Mouse (Mus musculus) gonadal fat pad, adult 2 months (tissue): ENCODE measurements around the gene Was. TPM values are rescaled to one million over a fixed set of nuclear protein-coding genes. Genes with fewer than 3 reads are reported as not detected.
"Not testable (repeated sequence)": the region's sequence is repeated elsewhere in the genome, so short reads cannot be mapped to it uniquely, and the experiment has no call there.

ENCODE experiments used
- DNase-seq: peaks from one replicate; pipeline ENCODE4 v3.0.0-alpha.2; 2012; ENCODE audit warnings: low read depth
- polyA plus RNA-seq: library from polyadenylated mRNA; depleted of rRNA; stranded (reverse); fragments of >200 nt; gene quantifications from 2 replicates; pipeline ENCODE4 v1.2.3, GENCODE M21; 2012; rRNA removed

Was gene
- polyA plus RNA-seq: 7.8 and 9.5 TPM in 2 replicates

DNA sequence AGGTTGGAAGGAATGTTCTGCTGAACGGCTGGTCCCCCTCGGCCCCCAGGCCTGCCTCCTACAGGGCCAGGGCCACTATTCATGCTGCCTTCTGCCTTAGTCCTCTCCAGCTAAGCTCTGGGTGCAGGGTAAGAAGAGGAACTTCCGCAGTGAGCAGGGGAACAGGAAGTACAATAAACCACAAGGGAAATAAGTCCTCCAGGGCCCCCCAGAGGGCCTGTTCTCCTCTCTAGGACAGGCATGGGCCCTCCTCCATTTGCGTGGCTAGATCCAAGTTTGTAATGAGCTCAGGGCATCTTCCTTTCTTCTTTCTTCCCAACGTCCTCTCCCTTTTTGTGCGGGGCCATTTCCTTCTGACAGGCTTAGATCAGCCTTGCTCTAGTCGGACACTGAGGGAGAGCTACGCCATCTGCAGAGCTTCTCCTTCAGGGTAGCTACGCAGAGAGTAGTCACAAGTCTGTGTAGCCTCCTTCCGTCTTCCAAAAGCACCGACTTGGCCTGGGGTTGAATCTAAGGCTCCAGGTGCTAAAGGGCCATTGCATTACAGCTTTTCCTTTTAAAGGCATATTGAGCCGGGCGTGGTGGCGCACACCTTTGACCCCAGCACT, at the start of gene Was:
Gene Was (minus strand): TSS at position 153 of the 608 bp plus-strand sequence.
- no peak for DNase-seq

DNA sequence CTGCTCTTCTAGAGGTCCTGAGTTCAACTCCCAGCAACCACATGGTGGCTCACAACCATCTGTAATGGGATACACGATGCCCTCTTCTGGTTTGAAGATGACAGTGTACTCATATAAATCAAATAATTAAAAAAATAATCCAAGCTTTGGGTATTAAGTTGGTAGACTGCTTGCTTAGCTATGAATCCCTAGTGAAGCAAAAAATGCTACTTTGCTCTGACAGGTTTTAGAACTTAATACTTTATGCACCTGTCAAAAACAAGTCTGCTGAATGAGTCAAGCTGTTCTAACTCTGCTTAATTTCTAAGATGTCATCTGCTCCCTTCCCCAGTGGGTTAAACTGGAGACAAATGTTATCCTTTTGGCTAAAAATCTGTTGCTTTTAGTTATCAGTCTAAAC, 49.2 kb upstream of the Was start:
- no peak for DNase-seq

DNA sequence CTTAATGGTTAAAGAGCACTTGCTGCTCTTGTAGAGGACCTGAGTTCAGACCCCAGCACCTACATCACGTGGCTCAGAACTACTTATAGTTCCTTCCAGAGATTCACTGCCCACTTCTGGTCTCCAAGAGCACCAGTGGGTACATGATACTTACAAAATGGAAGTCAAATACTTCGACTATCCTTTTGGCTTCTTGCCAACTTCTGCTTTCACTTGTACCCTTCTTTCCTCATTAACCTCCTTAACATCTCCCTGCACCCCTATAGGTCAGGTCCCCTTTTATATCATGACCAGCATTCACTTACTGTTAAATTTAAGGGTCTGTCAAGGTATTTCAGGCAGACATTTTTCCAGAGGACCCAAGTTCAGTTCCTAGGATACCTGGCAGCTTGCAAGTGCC, 45.6 kb upstream of the Was start:
- DNase-seq: no peak

- DNase-seq: peak; percentile 44
These were observed 42.0 kb upstream of the Was start, which contains the start of gene Wdr13 for GRCm38 (mm10) chrX:8132017-8132976. Gene Wdr13 (minus strand): TSS chrX:8132892.

- DNase-seq: no peak
These were observed 41.1 kb upstream of the Was start for GRCm38 (mm10) chrX:8131393-8131792.

- no peak for DNase-seq
These were observed 34.9 kb upstream of the Was start for GRCm38 (mm10) chrX:8125235-8125634.

GRCm38 (mm10) chrX:8123821-8124470, 33.6 kb upstream of the Was start:
- DNase-seq: no peak

GRCm38 (mm10) chrX:8117264-8117663, 27.0 kb upstream of the Was start:
- DNase-seq: no peak

DNA sequence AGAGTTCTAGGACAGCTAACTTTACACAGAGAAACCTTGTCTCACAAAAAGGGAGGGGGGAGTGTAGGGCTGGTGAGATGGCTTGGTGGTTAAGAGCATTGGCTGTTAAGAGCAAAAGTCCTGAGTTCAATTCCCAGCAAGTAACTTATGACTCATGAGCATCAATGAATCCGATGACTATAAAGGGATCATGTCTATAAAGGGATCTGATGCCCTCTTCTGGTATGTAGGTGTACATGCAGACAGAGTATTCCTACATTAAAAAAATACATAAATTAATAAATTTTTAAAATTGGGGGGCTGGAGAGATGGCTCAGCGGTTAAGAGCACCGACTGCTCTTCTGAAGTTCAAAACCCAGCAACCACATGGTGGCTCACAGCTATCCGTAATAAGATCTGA, 25.0 kb upstream of the Was start:
- no peak for DNase-seq

DNA sequence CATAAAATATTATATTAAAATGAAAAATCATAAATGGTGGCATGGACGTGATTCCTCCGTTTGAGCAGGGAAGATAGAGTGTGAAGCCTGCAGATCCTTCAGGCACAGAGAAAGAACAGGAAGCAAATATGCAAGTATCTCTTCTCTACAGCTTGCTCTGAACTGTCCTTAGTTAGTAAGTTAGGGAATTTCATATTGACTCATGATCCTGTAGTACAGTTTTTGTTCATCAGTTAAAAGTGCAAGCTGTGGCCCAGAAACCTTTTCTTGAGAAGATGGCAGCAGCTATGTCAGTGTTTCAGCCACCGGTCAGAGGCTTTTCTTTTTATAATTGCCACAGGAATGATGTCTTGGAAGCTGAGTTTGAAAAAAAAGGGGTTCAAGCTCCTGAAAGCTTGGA, 14.7 kb upstream of the Was start:
- DNase-seq: no peak

DNA sequence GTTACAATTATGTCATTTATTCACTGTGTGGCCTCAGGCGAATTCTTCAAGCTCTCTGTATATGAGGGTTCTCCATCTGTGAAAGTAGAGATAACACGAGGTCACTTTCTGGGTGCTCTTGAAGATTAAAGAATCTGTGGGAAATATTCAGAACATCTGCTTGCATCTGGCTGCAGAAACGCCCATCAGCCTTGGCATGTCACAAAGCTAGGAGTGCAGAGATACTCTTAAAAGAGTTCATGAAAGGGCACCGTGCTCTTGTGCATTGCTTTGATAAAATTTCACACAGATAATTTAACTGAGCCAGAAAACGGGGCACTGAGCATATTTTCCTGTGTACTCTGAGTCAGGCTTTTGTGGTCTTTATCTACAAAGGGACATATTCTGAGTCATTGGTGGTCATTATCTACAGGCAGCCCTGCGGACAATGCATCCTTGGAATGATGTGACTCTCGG, 11.9 kb upstream of the Was start:
- DNase-seq: no peak

DNA sequence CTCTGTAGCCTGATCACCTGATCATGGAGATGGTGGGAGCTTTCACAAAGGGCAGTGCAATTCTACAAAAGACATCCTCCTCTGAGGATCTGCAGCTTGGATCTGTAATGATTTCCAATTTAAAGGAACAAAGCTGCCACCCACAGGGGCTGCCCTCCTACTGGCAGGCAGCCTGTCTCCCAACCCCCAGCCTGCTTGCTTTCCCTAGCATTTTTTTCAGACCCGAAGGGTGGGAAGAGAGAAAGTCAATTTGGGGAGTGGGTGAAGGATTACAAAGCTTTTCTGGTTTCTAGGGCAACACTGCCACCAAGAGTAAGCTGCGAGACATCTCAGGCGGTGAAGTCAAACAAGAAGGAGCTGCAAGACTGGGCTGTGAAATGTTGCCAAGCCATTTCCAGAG, 10.7 kb upstream of the Was start:
- no peak for DNase-seq

DNA sequence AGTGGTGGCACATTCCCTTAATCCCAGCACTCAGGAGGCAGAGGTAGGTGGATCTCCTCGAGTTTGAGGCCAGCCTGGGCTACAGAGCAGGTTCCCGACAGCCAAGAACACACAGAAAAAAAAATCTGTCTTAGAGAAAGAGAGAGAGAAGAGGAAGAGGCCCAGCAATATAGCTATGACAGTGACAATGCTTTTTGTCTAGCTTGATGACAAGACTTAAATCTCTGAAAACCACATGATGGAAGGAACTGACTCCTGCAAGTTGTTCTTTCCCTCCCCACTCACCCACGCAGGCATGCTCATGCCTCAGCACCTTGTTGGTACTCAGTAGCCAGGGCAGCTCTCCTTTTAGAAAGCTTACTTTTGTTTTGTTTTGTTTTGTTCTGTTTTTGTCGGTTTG, 9.1 kb upstream of the Was start:
- no peak for DNase-seq

- peak; percentile 45 for DNase-seq
These were observed 6.5 kb upstream of the Was start for GRCm38 (mm10) chrX:8096787-8097242.

- DNase-seq: not testable (repeated sequence)
These were observed 5.9 kb upstream of the Was start for GRCm38 (mm10) chrX:8096068-8096786.

DNA sequence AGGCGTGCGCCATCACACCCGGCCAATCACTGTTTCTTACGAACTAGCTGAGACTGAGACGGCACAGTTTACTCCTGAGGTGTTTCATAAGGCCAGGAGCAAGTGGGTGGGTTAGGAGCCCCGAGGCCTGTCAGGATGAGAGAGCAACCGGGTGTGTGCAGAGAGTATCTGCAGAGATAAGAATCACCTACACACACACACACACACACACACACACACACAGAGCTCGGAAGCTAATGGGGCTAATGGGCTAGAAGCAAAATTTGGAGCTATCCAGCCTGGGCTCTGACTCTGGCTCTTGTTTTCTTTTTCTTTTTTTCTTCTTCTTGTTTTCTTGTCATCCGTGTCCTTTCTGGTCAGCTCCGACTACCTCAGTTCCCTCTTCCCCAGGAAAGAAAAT, 5.2 kb upstream of the Was start:
- DNase-seq: no peak

- not testable (repeated sequence) for DNase-seq
These were observed 653 bp upstream of the Was start for GRCm38 (mm10) chrX:8090954-8091347.

- no peak for DNase-seq
These were observed 552 bp downstream of the Was start for GRCm38 (mm10) chrX:8089746-8090145.

GRCm38 (mm10) chrX:8085611-8086010, 4.7 kb downstream of the Was start:
- DNase-seq: no peak

DNA sequence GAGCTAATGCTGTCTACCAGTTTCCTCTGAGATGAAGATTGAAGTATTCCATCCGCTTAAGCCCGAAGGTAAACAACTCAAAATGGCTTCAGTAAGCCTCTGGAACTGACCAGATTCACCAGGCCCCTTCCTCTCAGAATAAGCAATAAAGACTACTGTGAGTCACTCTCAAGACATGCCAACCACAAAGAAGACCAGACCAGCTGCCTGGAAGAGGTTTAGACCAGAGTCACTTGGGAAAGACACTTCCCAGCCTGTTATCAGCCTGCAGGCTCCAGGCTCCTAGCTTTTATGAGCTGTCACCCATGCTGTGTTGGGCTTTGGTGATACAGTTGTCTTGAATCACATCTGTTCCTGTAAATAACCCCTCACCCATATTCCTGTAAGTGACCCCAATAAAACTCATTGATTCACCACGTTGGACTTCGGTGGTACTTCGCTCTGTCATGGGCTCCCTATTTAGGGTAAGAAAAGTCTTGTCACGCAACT, 5.5 kb downstream of the Was start:
- DNase-seq: no peak

DNA sequence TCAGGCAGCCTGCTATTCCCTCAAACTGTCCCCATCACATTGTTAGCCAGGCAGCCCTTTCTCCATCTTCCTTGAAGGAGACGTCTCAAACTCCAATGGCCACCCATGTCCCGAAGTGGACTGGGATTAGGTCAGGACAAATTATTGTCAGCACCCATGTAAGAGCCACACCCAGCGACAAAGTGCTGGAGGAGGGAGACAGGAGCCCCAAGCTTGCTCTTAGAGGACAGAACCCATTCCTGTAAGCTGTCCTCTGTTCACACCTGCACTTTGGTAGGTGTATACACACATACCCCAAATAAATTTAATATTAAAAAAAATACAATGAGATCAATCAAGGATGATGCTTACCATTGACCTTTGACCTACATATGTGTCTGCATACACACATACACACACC, 15.2 kb downstream of the Was start:
- DNase-seq: no peak
